Mouse (Mus musculus) ES-Bruce4 (cell line): ENCODE measurements around the gene Degs1.

ENCODE experiments used
- CTCF ChIP-seq: IDR thresholded peaks from one replicate; pipeline ENCODE4 v1.8.1; 2011; ENCODE audit warnings: low read depth, low read length
- POLR2A ChIP-seq: IDR thresholded peaks from one replicate; pipeline ENCODE4 v1.8.1; 2011; ENCODE audit warnings: low read length; ENCODE audit not compliant: insufficient read depth

DNA sequence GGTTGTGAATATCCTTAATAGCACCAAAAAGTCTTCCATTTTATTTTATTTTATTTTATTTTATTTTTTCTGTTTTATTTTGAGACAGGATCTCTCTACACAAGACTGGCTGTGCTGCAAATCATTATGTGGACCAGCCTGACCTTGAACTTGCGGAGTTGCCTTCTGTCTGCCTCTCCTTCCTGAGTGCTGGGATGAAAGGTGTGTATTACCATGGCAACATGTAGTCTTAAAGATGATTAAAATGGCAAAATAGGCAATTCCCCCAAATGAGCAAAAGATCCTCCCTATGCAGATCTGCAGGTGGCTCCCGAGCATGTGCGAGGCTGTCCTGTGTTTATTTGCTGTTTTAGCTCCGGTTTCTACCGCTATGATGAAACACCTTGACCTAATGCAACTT lies 15.2 kb upstream of the Degs1 start:
- no peak for TF ChIP-seq CTCF
- no peak for TF ChIP-seq POLR2A
